Mouse (Mus musculus) stomach, postnatal 0 days (tissue): ENCODE measurements around the gene Pcca. TPM values are rescaled to one million over a fixed set of nuclear protein-coding genes. Genes with fewer than 3 reads are reported as not detected.
"Not testable (repeated sequence)": the region's sequence is repeated elsewhere in the genome, so short reads cannot be mapped to it uniquely, and the experiment has no call there.

Source experiments
- ATAC-seq: fragments of 200-750 bp; cut with Nextera tagmentation; 2 replicates; pipeline ENCODE4 v1.8.0; 2017; ENCODE audit not compliant: low FRiP score, low TSS enrichment
- DNase-seq: peaks from one replicate; pipeline ENCODE4 v3.0.0-alpha.2; 2016; ENCODE audit warnings: low spot score
- H3K27ac ChIP-seq: fragments of 300-500 bp; sonication (generic); replicated peaks from 2 replicates; pipeline ENCODE4 v1.5.1; 2014; ENCODE audit warnings: mild to moderate bottlenecking, control low read depth
- H3K27me3 ChIP-seq: fragments of 300-500 bp; sonication (generic); 2 replicates; pipeline ENCODE4 v1.6.1; 2014; ENCODE audit warnings: low read length; ENCODE audit not compliant: control insufficient read depth, insufficient read depth
- H3K36me3 ChIP-seq: fragments of 300-500 bp; sonication (generic); 2 replicates; pipeline ENCODE4 v1.6.1; 2014; ENCODE audit warnings: low read length, mixed read lengths; ENCODE audit not compliant: control insufficient read depth, insufficient read depth
- H3K4me1 ChIP-seq: fragments of 300-500 bp; sonication (generic); replicated peaks from 2 replicates; pipeline ENCODE4 v1.6.1; 2014; ENCODE audit warnings: antibody characterized with exemption; ENCODE audit not compliant: control insufficient read depth, insufficient read depth
- H3K4me2 ChIP-seq: fragments of 300-500 bp; sonication (generic); replicated peaks from 2 replicates; pipeline ENCODE4 v1.6.1; 2014; ENCODE audit warnings: low read depth, mild to moderate bottlenecking, control low read depth, moderate library complexity
- H3K4me3 ChIP-seq: fragments of 300-500 bp; sonication (generic); 2 replicates; pipeline ENCODE4 v1.5.1; 2014; ENCODE audit warnings: low read depth, low read length, control low read depth
- H3K9ac ChIP-seq: fragments of 300-500 bp; sonication (generic); 2 replicates; pipeline ENCODE4 v1.6.1; 2014; ENCODE audit warnings: mild to moderate bottlenecking, low read length, control low read depth, mixed read lengths
- H3K9me3 ChIP-seq: fragments of 300-500 bp; sonication (generic); 2 replicates; pipeline ENCODE4 v1.6.1; 2016; ENCODE audit warnings: low read length; ENCODE audit not compliant: control insufficient read depth
- CTCF ChIP-seq: IDR thresholded peaks from 2 replicates; pipeline ENCODE4 v1.5.1; 2016; ENCODE audit warnings: antibody characterized with exemption, low read depth, mild to moderate bottlenecking, moderate library complexity
- EP300 ChIP-seq: optimal IDR thresholded peaks from 2 replicates; pipeline ENCODE3; 2016; ENCODE audit warnings: antibody characterized with exemption
- WGBS: fragments of 180-500 bp; shearing (Covaris S2); extraction: QIAGEN DNeasy Blood & Tissue Kit; methylation state at CpG from one replicate; pipeline ENCODE4 v1.1.7; 2014; 5-methylcytosine and 5-hydroxymethylcytosine counted together
- polyA plus RNA-seq: library from polyadenylated mRNA; unstranded; fragments of >200 nt; fragmentation: Nextera tagmentation; extraction: Ambion mirVana; gene quantifications from 2 replicates; pipeline ENCODE4 v1.2.1, GENCODE M21; 2015

The Pcca gene
- polyA plus RNA-seq, 1 experiment from 2014 or later = 8.2 TPM

DNA sequence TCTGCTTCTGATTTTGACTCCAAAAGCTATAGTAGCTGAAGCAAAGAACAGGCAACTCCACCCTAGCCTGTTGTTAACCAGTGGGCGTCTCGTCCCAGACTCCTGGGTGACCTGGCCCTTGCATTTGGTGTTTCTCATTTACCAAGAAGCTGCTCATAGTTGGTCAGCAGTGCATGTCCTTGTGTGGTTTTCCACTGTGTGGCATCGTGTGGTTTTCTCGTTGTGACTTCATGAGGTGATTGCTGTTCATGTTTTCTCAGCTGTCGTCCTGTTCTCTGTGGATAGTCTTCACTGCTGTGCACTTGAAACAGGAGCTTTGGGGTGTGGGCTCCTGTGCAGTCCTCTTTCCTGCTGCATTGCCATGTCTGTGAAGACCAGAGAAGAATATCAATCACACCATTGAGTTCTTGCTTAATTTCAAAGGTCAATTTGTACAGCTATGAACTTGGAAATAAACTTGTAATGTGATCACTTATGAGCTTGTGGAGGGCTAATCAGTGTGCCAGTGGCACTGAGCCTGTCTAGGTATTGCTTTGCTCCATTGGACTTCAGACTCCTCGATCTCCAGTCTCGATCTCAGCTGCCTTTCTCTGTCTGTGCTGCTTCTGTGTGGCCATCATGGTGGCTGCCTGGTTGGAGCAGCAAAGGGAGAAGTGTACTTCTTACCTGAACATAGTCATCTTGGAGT lies 40.1 kb downstream of the Pcca start:
- DNase-seq (no peak), ATAC-seq (no peak)
- Histone ChIP-seq H3K27ac (no peak overlapping the region), H3K4me3 (no peak overlapping the region), H3K9me3 (no peaks in the 10 kb centered on the region), H3K27me3 (no peaks in the 10 kb centered on the region), H3K9ac (no peak overlapping the region), H3K4me1 (no peaks in the 10 kb centered on the region), H3K36me3 (no peaks in the 10 kb centered on the region), H3K4me2 (no peak overlapping the region)
- no peak for TF ChIP-seq EP300
- TF ChIP-seq CTCF = no peak
- 89% methylated on average over 7 of the region's 7 CpGs for WGBS

DNA sequence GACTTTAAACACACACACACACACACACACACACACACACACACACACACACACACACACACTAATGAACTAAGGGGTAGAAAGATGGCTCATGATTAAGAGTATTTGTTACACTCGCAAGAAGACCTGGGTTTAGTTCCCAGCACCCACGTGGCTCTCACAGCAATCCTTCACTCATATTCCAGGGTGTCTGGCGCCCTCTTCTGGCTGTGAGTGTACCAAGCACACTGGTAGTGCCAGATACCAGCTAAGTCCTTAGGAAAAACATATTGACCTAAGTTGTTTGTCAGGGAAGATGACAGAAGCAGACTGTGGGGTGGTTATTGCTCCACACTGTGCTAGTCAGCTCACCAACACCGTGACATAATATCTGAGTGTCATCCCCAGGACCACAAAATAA lies 43.7 kb downstream of the Pcca start:
- Histone ChIP-seq H3K36me3 (no peaks in the 10 kb centered on the region), H3K9me3 (no peaks in the 10 kb centered on the region), H3K4me2 (no peak overlapping the region), H3K4me1 (no peaks in the 10 kb centered on the region), H3K27me3 (no peaks in the 10 kb centered on the region), H3K9ac (no peak overlapping the region), H3K4me3 (no peak overlapping the region), H3K27ac (no peak overlapping the region)
- WGBS = 83% methylated on average over 4 of the region's 4 CpGs
- peak; percentile 38 for TF ChIP-seq CTCF
- no peak for TF ChIP-seq EP300
- ATAC-seq (no peak), DNase-seq (no peak)

DNA sequence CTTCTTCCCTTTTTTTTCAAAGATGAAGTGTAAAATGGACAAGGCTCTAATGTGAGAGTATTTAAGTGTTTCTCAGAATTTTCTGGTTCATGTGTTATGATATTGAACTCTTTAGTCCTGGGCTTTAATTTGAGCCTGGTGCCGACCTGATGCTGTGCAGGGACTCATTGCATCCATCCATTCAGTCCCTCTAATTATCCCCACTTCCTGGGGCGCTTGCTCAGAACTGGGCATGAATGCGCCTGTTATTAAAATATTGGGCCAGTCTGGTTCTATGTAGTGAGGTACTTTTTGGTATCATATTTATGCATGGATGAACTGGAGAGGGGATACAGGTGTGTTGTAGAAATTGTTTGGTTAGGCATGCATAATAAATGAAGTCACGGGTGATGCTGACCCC lies 47.9 kb downstream of the Pcca start:
- 80% methylated on average over 4 of the region's 4 CpGs for WGBS
- DNase-seq = no peak
- Histone ChIP-seq H3K27ac (no peak overlapping the region), H3K4me2 (no peak overlapping the region), H3K27me3 (no peaks in the 10 kb centered on the region), H3K4me3 (no peak overlapping the region), H3K4me1 (no peaks in the 10 kb centered on the region), H3K9me3 (no peaks in the 10 kb centered on the region), H3K36me3 (no peaks in the 10 kb centered on the region), H3K9ac (no peak overlapping the region)
- TF ChIP-seq CTCF = no peak
- no peak for TF ChIP-seq EP300
- ATAC-seq = no peak

DNA sequence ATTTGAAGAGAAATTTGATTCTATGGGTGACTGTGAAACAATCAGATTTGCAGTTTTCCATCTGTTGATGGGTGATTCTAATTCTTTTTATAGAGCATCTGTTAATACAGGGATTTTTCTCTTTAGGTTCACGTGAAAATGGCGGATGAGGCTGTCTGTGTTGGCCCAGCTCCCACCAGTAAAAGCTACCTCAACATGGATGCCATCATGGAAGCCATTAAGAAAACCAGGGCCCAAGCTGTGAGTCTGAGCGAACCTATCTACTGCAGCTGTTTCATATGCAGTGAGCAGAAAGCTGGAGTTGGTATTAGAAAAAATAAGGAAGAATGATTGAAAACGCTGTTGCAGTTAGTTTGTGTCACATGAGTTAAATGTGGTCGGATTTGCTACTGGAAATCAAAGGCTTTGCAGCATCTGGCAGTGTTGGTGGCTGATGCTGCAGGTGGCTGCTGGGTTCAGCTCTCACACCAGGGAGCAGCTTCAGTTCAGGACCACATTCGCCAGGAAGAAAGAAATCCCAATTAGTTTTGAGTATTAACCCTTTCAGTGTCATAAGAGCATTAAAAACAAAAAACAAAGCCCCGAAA lies 48.5 kb downstream of the Pcca start:
- no peak overlapping the region for H3K4me2 ChIP-seq
- H3K36me3 ChIP-seq = no peaks in the 10 kb centered on the region
- no peak for DNase-seq
- H3K4me1 ChIP-seq = no peaks in the 10 kb centered on the region
- TF ChIP-seq EP300 = no peak
- no peak for TF ChIP-seq CTCF
- H3K27ac ChIP-seq = no peak overlapping the region
- H3K27me3 ChIP-seq = no peaks in the 10 kb centered on the region
- 73% methylated on average over 7 of the region's 7 CpGs for WGBS
- no peak overlapping the region for H3K4me3 ChIP-seq
- no peak for ATAC-seq
- no peaks in the 10 kb centered on the region for H3K9me3 ChIP-seq
- H3K9ac ChIP-seq = no peak overlapping the region

DNA sequence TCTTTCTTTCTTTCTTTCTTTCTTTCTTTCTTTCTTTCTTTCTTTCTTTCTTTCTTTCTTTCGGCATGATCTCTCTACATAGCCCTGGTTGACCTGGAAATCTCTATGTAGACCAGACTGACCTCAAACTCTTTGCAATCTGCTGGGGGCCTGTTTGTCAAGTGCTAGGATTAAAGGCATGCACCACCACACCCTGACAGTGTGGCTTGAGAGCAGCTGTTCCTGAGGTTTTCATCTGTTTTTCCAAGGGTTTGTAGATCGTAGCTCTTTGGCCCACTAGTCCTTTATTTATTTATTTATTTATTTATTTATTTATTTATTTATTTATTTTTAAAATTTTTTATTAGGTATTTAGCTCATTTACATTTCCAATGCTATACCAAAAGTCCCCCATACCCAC lies 50.0 kb downstream of the Pcca start:
- WGBS = 89% methylated on average over 2 of the region's 2 CpGs
- not testable (repeated sequence) for H3K4me1 ChIP-seq, H3K9ac ChIP-seq, ATAC-seq, DNase-seq, H3K27me3 ChIP-seq, H3K4me3 ChIP-seq, H3K9me3 ChIP-seq, H3K36me3 ChIP-seq, H3K27ac ChIP-seq, H3K4me2 ChIP-seq

DNA sequence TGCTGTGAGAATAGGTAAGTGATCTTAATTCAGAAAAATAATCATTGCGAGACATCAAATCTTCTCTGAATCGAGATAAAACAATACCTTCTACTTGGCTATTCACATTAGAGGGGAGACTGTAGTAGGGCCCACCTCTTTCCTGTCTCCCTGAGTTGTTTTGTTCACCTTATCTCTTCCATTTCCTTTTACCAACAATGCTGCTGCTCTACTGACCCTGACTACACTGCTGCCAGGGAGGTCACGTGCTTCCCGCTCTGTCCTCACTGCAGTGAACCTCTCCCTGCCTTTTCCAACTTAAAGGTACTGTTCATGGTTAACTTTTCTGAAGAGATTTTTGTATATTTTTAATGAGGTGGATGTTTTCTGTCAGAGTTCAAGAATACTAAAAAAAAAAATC lies 52.8 kb downstream of the Pcca start:
- no peak overlapping the region for H3K27ac ChIP-seq
- no peak for ATAC-seq
- H3K4me2 ChIP-seq = no peak overlapping the region
- no peaks in the 10 kb centered on the region for H3K36me3 ChIP-seq
- H3K4me1 ChIP-seq = no peaks in the 10 kb centered on the region
- H3K9me3 ChIP-seq = no peaks in the 10 kb centered on the region
- 74% methylated on average over 4 of the region's 4 CpGs for WGBS
- DNase-seq = no peak
- H3K4me3 ChIP-seq = no peak overlapping the region
- H3K27me3 ChIP-seq = no peaks in the 10 kb centered on the region
- TF ChIP-seq EP300 (no peak), CTCF (no peak)
- no peak overlapping the region for H3K9ac ChIP-seq
